Mouse (Mus musculus) A20 (cell line): ENCODE data around the gene Txlna.

ENCODE experiments used
- DNase-seq: peaks from one replicate; pipeline ENCODE4 v3.0.0-alpha.2; 2011; ENCODE audit warnings: low read depth, low spot score

Txlna gene

GRCm38 (mm10) chr4:129588865-129589264, 52.0 kb downstream of the Txlna start:
- no peak for DNase-seq

GRCm38 (mm10) chr4:129586943-129587342, 53.9 kb downstream of the Txlna start:
- DNase-seq: no peak

GRCm38 (mm10) chr4:129585773-129586172, 55.1 kb downstream of the Txlna start:
- peak; percentile 42 for DNase-seq

- DNase-seq: peak; percentile 94
These were observed 55.8 kb downstream of the Txlna start for GRCm38 (mm10) chr4:129584884-129585608.

- DNase-seq: peak; percentile 82
These were observed 56.5 kb downstream of the Txlna start for GRCm38 (mm10) chr4:129584370-129584769.

GRCm38 (mm10) chr4:129582251-129582650, 58.6 kb downstream of the Txlna start:
- DNase-seq: peak; percentile 68

GRCm38 (mm10) chr4:129580347-129580746, 60.5 kb downstream of the Txlna start:
- DNase-seq: peak; percentile 96

- DNase-seq: no peak
These were observed 62.4 kb downstream of the Txlna start, which contains the start of gene Fam167b for GRCm38 (mm10) chr4:129578466-129578865. TSS of gene Fam167b (minus strand) at chr4:129578549.

GRCm38 (mm10) chr4:129577688-129578087, 63.2 kb downstream of the Txlna start:
- DNase-seq: no peak

- DNase-seq: peak; percentile 91
These were observed 63.9 kb downstream of the Txlna start for GRCm38 (mm10) chr4:129576863-129577491.
